Mouse (Mus musculus) neural tube, embryonic 10.5 days (tissue): ENCODE results near the gene Colgalt1.

ENCODE experiments used
- DNase-seq: peaks from one replicate; pipeline ENCODE4 v3.0.0-alpha.2; 2017; ENCODE audit warnings: low spot score; ENCODE audit errors: extremely low spot score

The Colgalt1 gene

GRCm38 (mm10) chr8:71591017-71591416 lies 19.8 kb upstream of the Colgalt1 start:
- DNase-seq, result no peak

- peak; percentile 94 for DNase-seq
Observed at GRCm38 (mm10) chr8:71591471-71592373, 19.1 kb upstream of the Colgalt1 start, which contains the start of gene Pgls. Pgls (plus strand) TSS chr8:71592176.

- no peak for DNase-seq
Observed at GRCm38 (mm10) chr8:71592374-71593170, 18.2 kb upstream of the Colgalt1 start.

GRCm38 (mm10) chr8:71593556-71594323 lies 17.1 kb upstream of the Colgalt1 start:
- no peak for DNase-seq

GRCm38 (mm10) chr8:71594324-71594722 lies 16.5 kb upstream of the Colgalt1 start:
- DNase-seq, result no peak

GRCm38 (mm10) chr8:71595862-71596261 lies 14.9 kb upstream of the Colgalt1 start:
- DNase-seq, result peak; percentile 89

GRCm38 (mm10) chr8:71596384-71596783 lies 14.4 kb upstream of the Colgalt1 start:
- no peak for DNase-seq

- no peak for DNase-seq
Observed at GRCm38 (mm10) chr8:71596798-71597197, 14.0 kb upstream of the Colgalt1 start.

- no peak for DNase-seq
Observed at GRCm38 (mm10) chr8:71597451-71597850, 13.3 kb upstream of the Colgalt1 start, which contains the start of gene Fam129c. Fam129c (plus strand) TSS chr8:71597648.

- DNase-seq, result no peak
Observed at GRCm38 (mm10) chr8:71598375-71598774, 12.4 kb upstream of the Colgalt1 start.

GRCm38 (mm10) chr8:71598841-71599240 lies 12.0 kb upstream of the Colgalt1 start:
- DNase-seq, result no peak

- DNase-seq, result peak; percentile 54
Observed at GRCm38 (mm10) chr8:71601939-71602665, 8.7 kb upstream of the Colgalt1 start.

- peak; percentile 67 for DNase-seq
Observed at GRCm38 (mm10) chr8:71602666-71603334, 8.0 kb upstream of the Colgalt1 start.

- DNase-seq, result no peak
Observed at GRCm38 (mm10) chr8:71604021-71604420, 6.8 kb upstream of the Colgalt1 start.

- no peak for DNase-seq
Observed at GRCm38 (mm10) chr8:71612141-71612540, 1.3 kb downstream of the Colgalt1 start.

- DNase-seq, result no peak
Observed at GRCm38 (mm10) chr8:71613418-71613817, 2.6 kb downstream of the Colgalt1 start.

GRCm38 (mm10) chr8:71619786-71620185 lies 9.0 kb downstream of the Colgalt1 start:
- DNase-seq, result no peak

GRCm38 (mm10) chr8:71625088-71625487 lies 14.3 kb downstream of the Colgalt1 start:
- DNase-seq, result no peak

GRCm38 (mm10) chr8:71626753-71627152 lies 16.0 kb downstream of the Colgalt1 start:
- DNase-seq, result no peak
